Mouse (Mus musculus): ENCODE results near the gene Cyp2t4. TPM values are rescaled to one million over a fixed set of nuclear protein-coding genes. Genes with fewer than 3 reads are reported as not detected.

Gene Cyp2t4
- polyA plus RNA-seq, 1 experiment from 2014 or later = 0.17 TPM

GRCm38 (mm10) chr7:27193731-27194130 is 40.2 kb downstream of the Cyp2t4 start:
- ATAC-seq (ENCODE audit: low FRiP score) = no peak
- peak overlapping the region; percentile 35; the same call in 1 of the 2 replicates for H3K9ac ChIP-seq
- 86% methylated on average over 4 of the region's 4 CpGs for WGBS
- H3K36me3 ChIP-seq = peaks cover 53% of the 10 kb centered on the region
- no peaks in the 10 kb centered on the region for H3K9me3 ChIP-seq
- no peak overlapping the region for H3K27ac ChIP-seq
- H3K4me1 ChIP-seq (replicated peaks) = peaks cover 33% of the 10 kb centered on the region
- no peaks in the 10 kb centered on the region for H3K27me3 ChIP-seq
- 0 out of 2 replicates have a peak overlapping the region, but pooled peaks have one; percentile 4 for H3K4me3 ChIP-seq
- H3K4me2 ChIP-seq = peak overlapping the region; percentile 95

DNA sequence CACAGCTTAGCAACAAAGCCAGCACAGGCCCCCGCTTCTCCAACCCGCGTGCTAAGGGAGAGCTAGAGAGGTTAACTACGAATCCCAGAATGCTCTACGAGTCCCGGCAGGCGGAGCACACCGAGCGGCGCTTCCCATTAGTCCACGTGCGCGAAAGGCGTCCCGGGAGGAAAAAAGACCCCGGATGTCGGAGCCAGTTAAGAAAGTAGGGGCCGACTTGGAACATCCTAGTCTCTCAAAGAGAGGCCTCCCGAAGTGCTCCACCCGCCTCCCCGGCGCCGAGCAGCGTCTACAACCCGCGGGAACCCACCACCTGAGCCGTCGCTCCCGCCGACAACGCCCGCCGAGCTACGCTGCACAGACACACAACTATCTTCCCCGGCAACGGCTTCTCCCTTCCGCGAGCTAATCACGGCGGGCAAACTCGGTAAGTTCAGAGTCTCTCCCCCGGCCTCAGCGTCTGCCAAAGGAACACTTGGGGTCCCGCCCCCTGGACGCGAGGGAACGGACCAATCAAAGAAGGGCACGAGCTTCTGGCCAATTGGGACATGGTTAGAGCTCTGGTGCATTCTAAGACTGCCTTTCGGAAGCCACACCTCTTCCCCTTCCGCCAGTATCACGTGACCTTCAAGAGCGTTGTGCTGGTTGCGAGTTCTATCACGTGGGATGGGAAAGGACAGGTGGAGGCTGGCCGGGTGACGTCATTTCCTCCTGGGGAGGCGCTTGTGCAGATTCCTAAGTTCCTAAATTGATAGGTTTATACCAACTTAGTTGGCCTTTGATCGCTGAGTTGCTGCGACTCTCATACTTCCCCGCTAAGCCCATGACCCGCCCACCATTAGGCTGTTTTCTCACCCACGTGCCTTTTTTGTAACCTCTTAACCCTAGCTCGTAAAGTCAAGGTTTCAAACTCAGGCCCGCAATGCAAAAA is 42.4 kb downstream of the Cyp2t4 start, which contains the start of the genes BC024978 and Snrpa:
BC024978 (plus strand) TSS at position 101 of the 931 bp plus-strand sequence.
Snrpa (minus strand) TSS at position 591 of the 931 bp plus-strand sequence.
- Histone ChIP-seq H3K4me2 (peak within 1 kb of the TSS; percentile 95), H3K9me3 (no peaks in the 10 kb centered on the region), H3K4me1 (replicated peaks) (peaks cover 33% of the 10 kb centered on the region), H3K27ac (peak within 1 kb of the TSS; percentile 98), H3K4me3 (peak within 1 kb of the TSS; percentile 78), H3K36me3 (peaks cover 38% of the 10 kb centered on the region), H3K9ac (peak within 1 kb of the TSS; percentile 87), H3K27me3 (no peaks in the 10 kb centered on the region)
- under 1% methylated on average over 63 of the region's 64 CpGs for WGBS
- peak; percentile 99 for ATAC-seq (ENCODE audit: low FRiP score)

GRCm38 (mm10) chr7:27197136-27197535 is 43.6 kb downstream of the Cyp2t4 start:
- Histone ChIP-seq H3K27me3 (no peaks in the 10 kb centered on the region), H3K9me3 (no peaks in the 10 kb centered on the region), H3K4me3 (no peak overlapping the region), H3K36me3 (peaks cover 31% of the 10 kb centered on the region), H3K9ac (no peak overlapping the region), H3K4me1 (replicated peaks) (peaks cover 33% of the 10 kb centered on the region), H3K27ac (no peak overlapping the region), H3K4me2 (peak overlapping the region; percentile 95; the same call in 1 of the 2 replicates)
- WGBS = 81% methylated on average over 3 of the region's 3 CpGs
- no peak for ATAC-seq (ENCODE audit: low FRiP score)

DNA sequence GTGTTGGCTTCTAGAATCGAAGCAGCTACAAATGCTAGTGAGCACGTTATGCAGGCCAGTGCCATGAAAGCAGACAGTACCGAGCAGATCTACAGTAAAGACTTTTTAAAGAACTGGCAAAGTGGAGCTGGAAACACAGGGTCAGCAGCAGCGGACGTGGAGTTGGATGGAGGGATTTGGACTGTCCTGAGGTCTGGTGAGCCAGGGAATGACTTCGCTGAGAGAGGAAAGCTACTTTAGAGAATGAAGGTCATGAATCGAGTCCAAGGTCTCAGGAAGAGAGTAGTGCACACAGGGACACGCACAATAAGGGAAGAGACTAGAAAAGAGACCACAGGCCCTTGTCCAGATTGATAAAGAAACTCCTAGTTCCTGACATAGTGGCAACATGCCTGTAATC is 44.1 kb downstream of the Cyp2t4 start:
- no peak overlapping the region for H3K4me3 ChIP-seq
- H3K27me3 ChIP-seq = no peaks in the 10 kb centered on the region
- ATAC-seq (ENCODE audit: low FRiP score) = no peak
- H3K4me2 ChIP-seq = no peak overlapping the region
- peaks cover 31% of the 10 kb centered on the region for H3K36me3 ChIP-seq
- H3K4me1 ChIP-seq (replicated peaks) = peaks cover 30% of the 10 kb centered on the region
- 92% methylated on average over 8 of the region's 8 CpGs for WGBS
- no peaks in the 10 kb centered on the region for H3K9me3 ChIP-seq
- H3K27ac ChIP-seq = no peak overlapping the region
- no peak overlapping the region for H3K9ac ChIP-seq

DNA sequence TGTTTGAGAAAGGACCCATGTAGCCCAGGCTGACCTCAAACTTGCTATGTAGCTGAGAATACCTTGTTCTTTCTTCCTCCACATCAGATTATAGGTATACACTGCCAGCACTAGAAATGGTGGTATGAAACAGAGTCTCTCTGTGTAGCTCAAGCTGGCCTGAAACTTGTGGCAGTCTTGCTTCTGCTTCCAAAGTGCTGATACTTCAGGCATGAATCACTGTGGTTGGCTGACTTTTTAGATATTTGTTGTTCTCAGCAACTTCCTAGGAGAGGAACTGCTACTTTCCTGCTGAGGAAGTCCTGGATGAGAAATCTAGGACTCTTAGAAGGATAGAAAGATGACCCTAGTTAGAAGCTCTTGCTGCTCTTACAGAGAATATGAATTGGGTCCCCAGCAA is 44.8 kb downstream of the Cyp2t4 start:
- no peak for ATAC-seq (ENCODE audit: low FRiP score)

DNA sequence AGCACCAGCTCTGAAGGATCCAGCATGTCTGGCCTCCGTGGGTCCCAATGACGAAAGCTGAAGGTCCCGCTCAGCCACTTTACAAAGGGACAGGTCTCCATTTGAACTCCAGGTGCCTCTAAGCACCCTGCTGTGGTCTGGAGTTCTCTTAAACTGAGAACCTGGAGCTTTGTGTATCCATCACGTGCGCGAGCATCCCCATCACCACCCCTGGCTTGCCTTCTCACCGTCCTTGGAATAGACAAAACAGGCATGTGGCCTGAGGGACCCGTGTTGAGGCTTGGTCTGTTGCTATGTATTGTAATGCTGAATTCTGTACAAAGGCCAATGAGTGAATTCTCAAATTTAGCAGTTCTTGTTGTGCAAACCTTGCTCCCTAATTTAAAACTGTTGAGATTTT is 45.3 kb downstream of the Cyp2t4 start:
- Histone ChIP-seq H3K27me3 (no peaks in the 10 kb centered on the region), H3K4me1 (replicated peaks) (peaks cover 19% of the 10 kb centered on the region), H3K4me2 (no peak overlapping the region), H3K9me3 (no peaks in the 10 kb centered on the region), H3K4me3 (no peak overlapping the region), H3K36me3 (peaks cover 31% of the 10 kb centered on the region), H3K9ac (no peak overlapping the region), H3K27ac (no peak overlapping the region)
- WGBS = 96% methylated on average over 8 of the region's 8 CpGs
- ATAC-seq (ENCODE audit: low FRiP score) = no peak

More for the DNA sequence above, 44.8 kb downstream of the Cyp2t4 start:
- Histone ChIP-seq H3K9me3 (no peaks in the 10 kb centered on the region), H3K4me1 (replicated peaks) (peaks cover 23% of the 10 kb centered on the region), H3K27me3 (no peaks in the 10 kb centered on the region), H3K9ac (no peak overlapping the region), H3K4me2 (no peak overlapping the region), H3K36me3 (peaks cover 31% of the 10 kb centered on the region), H3K4me3 (no peak overlapping the region), H3K27ac (no peak overlapping the region)

- H3K9ac ChIP-seq = no peak overlapping the region
- WGBS = 96% methylated on average over 8 of the region's 8 CpGs
- ATAC-seq (ENCODE audit: low FRiP score) = no peak
- no peaks in the 10 kb centered on the region for H3K4me1 ChIP-seq (replicated peaks)
- H3K4me2 ChIP-seq = no peak overlapping the region
- H3K9me3 ChIP-seq = no peaks in the 10 kb centered on the region
- no peak overlapping the region for H3K4me3 ChIP-seq
- H3K36me3 ChIP-seq = peaks cover 71% of the 10 kb centered on the region
- H3K27me3 ChIP-seq = no peaks in the 10 kb centered on the region
- H3K27ac ChIP-seq = no peak overlapping the region
Observed at GRCm38 (mm10) chr7:27203730-27204449, 50.4 kb downstream of the Cyp2t4 start.

MicroRNAs encoded within 50 kb of the gene (microRNA counts, 519-probe panel; counts per million panel counts)
- 51.3 counts per million for microRNA mmu-miR-1191

Small RNA genes within 50 kb of the gene (microRNA-seq; reads per million reads assigned to microRNA genes)
- 1.6 reads per million for gene Mir1191
- gene Mir3101 = not detected

Other genes starting within 250 kb of the Cyp2t4 start
- gene Cyp2a22, start 214.3 kb upstream of the Cyp2t4 start, polyA plus RNA-seq (2015; fragmentation: Nextera tagmentation; extraction: Ambion mirVana) = not detected in 2 replicates
- gene Cyp2a12, start 124.6 kb upstream of the Cyp2t4 start, polyA plus RNA-seq (2015; fragmentation: Nextera tagmentation; extraction: Ambion mirVana) = not detected in 2 replicates
- 0.12 TPM in 1 of 2 replicates, not detected in the other for gene Cyp2f2, start 33.8 kb upstream of the Cyp2t4 start, polyA plus RNA-seq (2015; fragmentation: Nextera tagmentation; extraction: Ambion mirVana)
- 89.9 and 92.1 TPM in 2 replicates for gene Egln2, start 13.1 kb downstream of the Cyp2t4 start, polyA plus RNA-seq (2015; fragmentation: Nextera tagmentation; extraction: Ambion mirVana)
- 119 and 123 TPM in 2 replicates for gene Rab4b, start 25.2 kb downstream of the Cyp2t4 start, polyA plus RNA-seq (2015; fragmentation: Nextera tagmentation; extraction: Ambion mirVana)
- gene Gm21983, start 27.4 kb downstream of the Cyp2t4 start, polyA plus RNA-seq (2015; fragmentation: Nextera tagmentation; extraction: Ambion mirVana) = 1.2 TPM in 1 of 2 replicates, not detected in the other
- gene Mia, start 27.4 kb downstream of the Cyp2t4 start, polyA plus RNA-seq (2015; fragmentation: Nextera tagmentation; extraction: Ambion mirVana) = 10.8 and 11.3 TPM in 2 replicates
- 3.5 and 4.5 TPM in 2 replicates for gene BC024978, start 42.1 kb downstream of the Cyp2t4 start, polyA plus RNA-seq (2015; fragmentation: Nextera tagmentation; extraction: Ambion mirVana)
- 208 and 211 TPM in 2 replicates for gene Snrpa, start 42.6 kb downstream of the Cyp2t4 start, polyA plus RNA-seq (2015; fragmentation: Nextera tagmentation; extraction: Ambion mirVana)
- 6.1 and 6.5 TPM in 2 replicates for gene Itpkc, start 74.9 kb downstream of the Cyp2t4 start, polyA plus RNA-seq (2015; fragmentation: Nextera tagmentation; extraction: Ambion mirVana)
- gene Coq8b, start 79.3 kb downstream of the Cyp2t4 start, polyA plus RNA-seq (2015; fragmentation: Nextera tagmentation; extraction: Ambion mirVana) = 23.8 and 24.9 TPM in 2 replicates
- gene Numbl, start 104.7 kb downstream of the Cyp2t4 start, polyA plus RNA-seq (2015; fragmentation: Nextera tagmentation; extraction: Ambion mirVana) = 48.4 and 49.6 TPM in 2 replicates
- gene Ltbp4, start 184.0 kb downstream of the Cyp2t4 start, polyA plus RNA-seq (2015; fragmentation: Nextera tagmentation; extraction: Ambion mirVana) = 5.4 and 6.0 TPM in 2 replicates
- gene Shkbp1, start 202.3 kb downstream of the Cyp2t4 start, polyA plus RNA-seq (2015; fragmentation: Nextera tagmentation; extraction: Ambion mirVana) = 61.8 and 62.5 TPM in 2 replicates
- not detected in 2 replicates for gene Gm20479, start 203.7 kb downstream of the Cyp2t4 start, polyA plus RNA-seq (2015; fragmentation: Nextera tagmentation; extraction: Ambion mirVana)

All from hindbrain, embryonic 13.5 days (tissue).